Mouse (Mus musculus) hindbrain, embryonic 11.5 days (tissue): ENCODE measurements at regions not wholly inside any gene's neighbourhood (a gene's known extent, or its start where the extent isn't known, plus 50 kb on each side); places are given as distances from the start of the nearest gene placed in this dataset.

Experiments
- ATAC-seq: fragments of 200-750 bp; cut with Nextera tagmentation; 2 replicates; pipeline ENCODE4 v1.8.0; 2017; ENCODE audit warnings: mild to moderate bottlenecking, moderate TSS enrichment, moderate library complexity; ENCODE audit not compliant: low FRiP score
- DNase-seq: peaks from one replicate; pipeline ENCODE4 v3.0.0-alpha.2; 2015; ENCODE audit warnings: low spot score
- H3K27ac ChIP-seq: fragments of 300-500 bp; sonication (generic); 2 replicates; pipeline ENCODE4 v1.5.1; 2014; ENCODE audit warnings: mild to moderate bottlenecking, low read depth, low read length
- H3K27me3 ChIP-seq: fragments of 300-500 bp; sonication (generic); 2 replicates; pipeline ENCODE4 v1.6.1; 2014; ENCODE audit warnings: mild to moderate bottlenecking, low read length, moderate library complexity, mixed read lengths; ENCODE audit not compliant: control insufficient read depth, insufficient read depth
- H3K36me3 ChIP-seq: fragments of 300-500 bp; sonication (generic); 2 replicates; pipeline ENCODE4 v1.6.1; 2014; ENCODE audit warnings: mild to moderate bottlenecking, low read length, moderate library complexity, mixed read lengths; ENCODE audit not compliant: control insufficient read depth, insufficient read depth
- H3K4me1 ChIP-seq: fragments of 300-500 bp; sonication (generic); replicated peaks from 2 replicates; pipeline ENCODE4 v1.6.1; 2014; ENCODE audit warnings: low read length, mixed read lengths; ENCODE audit not compliant: control insufficient read depth, insufficient read depth
- H3K4me2 ChIP-seq: fragments of 300-500 bp; sonication (generic); replicated peaks from 2 replicates; pipeline ENCODE4 v1.6.1; 2014; ENCODE audit warnings: mild to moderate bottlenecking, low read depth, low read length
- H3K4me3 ChIP-seq: fragments of 300-500 bp; sonication (generic); 2 replicates; pipeline ENCODE4 v1.5.1; 2014; ENCODE audit warnings: low read depth, low read length
- H3K9ac ChIP-seq: fragments of 300-500 bp; sonication (generic); 2 replicates; pipeline ENCODE4 v1.6.1; 2014; ENCODE audit warnings: low read depth, low read length
- H3K9me3 ChIP-seq: fragments of 300-500 bp; sonication (generic); 2 replicates; pipeline ENCODE4 v1.6.1; 2016; ENCODE audit warnings: low read length; ENCODE audit not compliant: control insufficient read depth
- WGBS: fragments of 180-500 bp; shearing (Covaris S2); extraction: QIAGEN DNeasy Blood & Tissue Kit; methylation state at CpG from one replicate; pipeline ENCODE4 v1.1.7; 2014; 5-methylcytosine and 5-hydroxymethylcytosine counted together

DNA sequence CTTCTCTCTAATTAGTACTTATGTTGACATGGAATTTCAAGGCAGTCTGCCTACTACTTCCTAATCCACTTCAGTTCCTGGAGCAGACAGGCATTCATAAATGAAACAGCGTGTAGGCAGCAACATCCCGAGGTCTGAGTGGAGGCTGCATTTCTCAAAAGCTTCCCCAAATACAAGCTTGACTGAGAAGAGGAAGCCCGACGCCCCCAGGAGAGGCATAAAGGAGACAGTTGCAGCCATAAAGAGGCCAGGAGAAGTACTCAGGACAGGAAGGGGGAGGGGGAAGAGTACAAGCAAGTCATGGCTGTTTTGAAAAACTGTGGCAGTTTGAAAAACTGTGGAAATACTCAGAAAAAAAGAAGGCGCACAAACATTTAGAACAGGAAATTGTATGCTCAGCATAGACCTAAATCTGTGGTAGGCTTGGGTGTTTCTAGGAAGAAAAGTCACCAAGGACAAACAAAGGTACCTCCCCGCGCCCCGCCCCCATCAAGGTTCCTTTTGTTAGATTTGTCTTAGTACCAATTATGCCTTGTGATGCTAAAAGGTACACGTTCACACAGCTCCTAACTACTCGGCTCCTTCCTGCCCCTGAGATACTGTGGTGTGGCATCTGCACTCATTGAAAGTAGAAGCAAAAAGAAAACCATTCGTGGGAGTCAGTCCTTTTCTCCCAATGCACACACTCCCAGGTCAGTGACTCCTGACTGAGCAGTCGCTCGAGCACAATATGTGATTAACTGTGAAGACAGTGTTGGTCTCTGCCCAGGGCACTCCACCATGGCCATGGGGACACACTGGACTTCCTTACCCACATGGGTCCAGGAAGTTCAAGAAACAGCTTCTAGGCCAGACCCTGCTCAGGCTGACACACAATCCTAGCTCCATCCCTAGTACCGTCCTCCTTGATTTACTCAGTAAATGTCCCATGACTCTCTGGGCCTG is 89.7 kb upstream of the Intu start:
- no peak for DNase-seq
- no peaks in the 10 kb centered on the region for H3K27me3 ChIP-seq
- H3K9ac ChIP-seq = no peak overlapping the region
- H3K4me2 ChIP-seq = no peak overlapping the region
- WGBS = 58% methylated on average over 14 of the region's 14 CpGs
- H3K4me1 ChIP-seq = no peaks in the 10 kb centered on the region
- H3K9me3 ChIP-seq = no peaks in the 10 kb centered on the region
- H3K4me3 ChIP-seq = no peak overlapping the region
- H3K36me3 ChIP-seq = no peaks in the 10 kb centered on the region
- no peak for ATAC-seq
- H3K27ac ChIP-seq = no peak overlapping the region

DNA sequence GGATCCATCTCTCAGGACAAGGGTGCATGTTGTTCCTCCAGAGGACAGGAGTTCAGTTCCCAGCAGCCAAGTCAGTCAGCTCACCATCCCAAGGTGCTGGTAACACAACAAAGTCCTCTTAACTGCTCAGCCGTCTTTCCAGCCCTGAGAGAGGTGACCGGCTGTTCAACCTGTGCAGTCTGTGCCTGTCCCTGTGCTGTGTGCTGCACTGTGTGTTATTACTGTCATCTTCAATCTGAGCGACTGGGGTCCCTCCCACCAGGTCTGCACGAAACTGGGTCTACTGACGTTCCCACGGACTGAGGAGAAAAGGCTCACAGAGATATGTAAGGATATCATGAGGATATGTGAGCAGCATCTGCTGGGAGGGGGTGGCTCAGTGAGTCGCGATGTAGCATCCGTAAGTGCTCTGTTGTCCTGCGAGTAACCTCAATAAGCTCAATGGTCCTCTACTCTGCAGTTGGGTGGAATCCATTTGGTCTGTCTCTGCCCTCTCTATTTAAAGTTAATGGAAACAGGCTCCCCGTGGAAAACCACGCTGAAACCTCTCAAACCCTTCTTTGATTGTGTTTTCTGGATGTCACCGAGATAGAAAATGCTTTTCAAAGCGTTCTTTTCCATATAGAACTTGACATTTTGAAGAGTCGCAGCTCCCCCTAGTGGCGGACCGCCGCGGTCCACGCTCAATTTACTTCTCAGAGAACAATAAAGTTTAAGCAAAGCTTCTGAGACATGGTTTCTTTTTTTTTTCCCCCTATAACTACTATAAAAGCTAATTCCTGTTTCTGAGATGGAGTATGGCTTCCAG is 87.1 kb upstream of the Intu start:
- Histone ChIP-seq H3K27me3 (no peaks in the 10 kb centered on the region), H3K36me3 (no peaks in the 10 kb centered on the region), H3K9ac (no peak overlapping the region), H3K4me2 (0 out of 2 replicates have a peak overlapping the region, but pooled peaks have one; percentile 5), H3K4me1 (no peaks in the 10 kb centered on the region), H3K4me3 (no peak overlapping the region), H3K9me3 (no peaks in the 10 kb centered on the region), H3K27ac (no peak overlapping the region)
- DNase-seq = peak; percentile 89
- 33% methylated on average over 20 of the region's 20 CpGs for WGBS
- peak; percentile 57 for ATAC-seq

DNA sequence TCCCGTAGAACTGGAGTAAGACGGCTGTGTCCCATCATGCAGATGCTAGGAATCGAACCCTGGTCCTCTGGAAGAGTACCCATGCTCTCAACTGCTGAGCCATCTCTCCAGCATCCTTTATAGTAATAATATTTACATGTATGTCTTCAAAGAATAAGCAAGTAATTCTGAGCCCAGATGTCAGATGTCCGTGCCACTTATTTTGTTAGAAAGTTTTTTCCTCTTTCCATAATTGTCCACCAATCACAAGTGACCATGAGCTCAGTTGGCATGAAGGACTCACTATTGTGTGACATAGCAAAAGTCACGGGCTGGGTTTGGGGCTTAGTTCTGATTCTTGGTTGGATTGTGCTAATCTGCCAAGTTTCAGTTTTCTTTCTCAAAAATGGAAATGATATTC is 78.1 kb upstream of the Intu start:
- Histone ChIP-seq H3K9ac (no peak overlapping the region), H3K27me3 (no peaks in the 10 kb centered on the region), H3K4me1 (no peaks in the 10 kb centered on the region), H3K36me3 (no peaks in the 10 kb centered on the region), H3K4me3 (no peak overlapping the region), H3K27ac (no peak overlapping the region), H3K4me2 (no peak overlapping the region), H3K9me3 (no peaks in the 10 kb centered on the region)
- no peak for ATAC-seq
- DNase-seq = no peak
- WGBS = 84% methylated on average over 5 of the region's 5 CpGs

DNA sequence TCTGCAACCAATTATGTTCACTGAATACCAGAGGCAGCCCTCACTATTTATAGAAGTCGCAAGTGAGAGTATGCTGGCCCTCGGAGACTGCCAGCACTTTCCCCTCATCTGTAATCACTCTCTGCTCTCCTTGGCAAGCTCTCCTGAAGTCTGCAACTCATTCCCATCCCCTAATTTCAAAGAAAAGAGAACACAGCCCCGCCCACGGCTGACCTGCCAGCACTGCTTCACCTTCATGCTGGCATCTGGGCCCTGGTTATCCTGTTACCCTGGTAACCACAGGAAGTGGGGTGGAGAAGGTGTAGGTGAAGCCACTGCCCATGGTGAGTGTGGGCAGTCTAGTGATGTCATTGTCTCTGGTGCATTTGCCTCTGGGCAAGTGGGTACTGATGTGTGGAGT is 77.5 kb upstream of the Intu start:
- 57% methylated on average over 4 of the region's 4 CpGs for WGBS
- H3K27me3 ChIP-seq = no peaks in the 10 kb centered on the region
- ATAC-seq (no peak), DNase-seq (no peak)
- no peaks in the 10 kb centered on the region for H3K4me1 ChIP-seq
- H3K4me3 ChIP-seq = no peak overlapping the region
- no peak overlapping the region for H3K4me2 ChIP-seq
- no peak overlapping the region for H3K27ac ChIP-seq
- no peak overlapping the region for H3K9ac ChIP-seq
- no peaks in the 10 kb centered on the region for H3K36me3 ChIP-seq
- no peaks in the 10 kb centered on the region for H3K9me3 ChIP-seq

DNA sequence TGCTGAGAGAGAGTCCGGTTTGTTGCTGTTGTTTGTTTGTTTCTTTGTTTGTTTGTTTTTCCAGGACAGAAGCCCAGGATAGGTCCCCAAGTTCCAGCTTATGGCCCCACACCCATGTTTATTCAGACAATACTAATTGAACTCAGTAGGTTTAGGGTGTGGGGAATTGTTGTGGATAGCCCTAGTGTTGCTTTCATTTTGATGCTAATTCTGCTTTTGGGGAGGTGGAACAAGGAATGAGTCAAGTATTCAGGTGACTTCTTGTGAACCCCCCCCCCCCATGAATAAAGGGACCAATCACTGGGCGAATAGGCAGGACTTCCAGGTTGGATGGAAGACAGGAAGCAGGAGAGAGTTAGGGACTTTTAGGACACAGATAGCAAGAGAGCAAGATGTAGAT is 75.0 kb upstream of the Intu start:
- DNase-seq = no peak
- 78% methylated on average over 2 of the region's 2 CpGs for WGBS
- Histone ChIP-seq H3K9ac (no peak overlapping the region), H3K27ac (no peak overlapping the region), H3K4me3 (no peak overlapping the region), H3K36me3 (no peaks in the 10 kb centered on the region), H3K4me1 (no peaks in the 10 kb centered on the region), H3K9me3 (no peaks in the 10 kb centered on the region), H3K4me2 (no peak overlapping the region), H3K27me3 (no peaks in the 10 kb centered on the region)
- ATAC-seq = no peak

DNA sequence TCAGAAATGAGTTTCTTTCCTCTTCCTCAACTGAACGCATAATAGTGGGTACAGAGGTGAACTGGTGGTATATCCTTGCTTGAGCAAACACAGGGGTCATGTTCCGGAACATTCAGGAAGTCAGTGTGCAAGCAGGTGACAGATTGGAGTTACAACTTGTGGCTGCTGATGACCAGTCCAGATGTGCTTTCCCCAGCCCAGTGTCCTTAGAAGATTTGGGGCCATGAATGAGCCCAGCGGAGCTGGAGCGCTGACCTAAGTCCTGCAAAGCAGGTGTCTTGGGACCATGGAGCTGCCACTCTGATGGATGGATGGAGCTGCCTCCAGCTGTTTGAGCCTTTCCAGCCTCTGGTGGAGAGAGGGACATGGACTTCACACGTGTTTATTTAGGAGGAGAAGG is 72.6 kb upstream of the Intu start:
- Histone ChIP-seq H3K9ac (no peak overlapping the region), H3K36me3 (no peaks in the 10 kb centered on the region), H3K4me3 (no peak overlapping the region), H3K4me2 (no peak overlapping the region), H3K27me3 (no peaks in the 10 kb centered on the region), H3K4me1 (no peaks in the 10 kb centered on the region), H3K9me3 (no peaks in the 10 kb centered on the region), H3K27ac (no peak overlapping the region)
- DNase-seq = no peak
- 66% methylated on average over 5 of the region's 5 CpGs for WGBS
- ATAC-seq = no peak

DNA sequence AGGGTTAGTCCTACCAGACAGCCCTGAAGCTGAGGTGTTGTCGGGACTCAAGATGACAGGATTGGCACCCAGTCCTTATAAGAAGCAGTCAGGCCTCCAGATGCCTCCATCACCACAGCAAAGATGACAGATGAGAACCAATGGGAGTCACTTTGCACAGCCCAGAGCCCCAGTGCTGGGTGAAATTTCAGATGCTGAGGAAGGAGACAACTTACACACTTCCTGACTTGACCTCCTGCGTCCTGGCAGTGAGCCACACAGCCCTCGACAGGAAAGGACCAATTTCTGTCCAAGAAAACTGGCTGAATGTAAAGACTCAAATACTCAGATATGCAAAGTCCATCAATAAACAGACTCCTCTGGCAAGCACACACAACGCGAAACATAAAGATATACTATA is 67.6 kb upstream of the Intu start:
- Histone ChIP-seq H3K36me3 (no peaks in the 10 kb centered on the region), H3K4me1 (no peaks in the 10 kb centered on the region), H3K4me3 (no peak overlapping the region), H3K4me2 (no peak overlapping the region), H3K27me3 (no peaks in the 10 kb centered on the region), H3K9ac (no peak overlapping the region), H3K9me3 (no peaks in the 10 kb centered on the region), H3K27ac (no peak overlapping the region)
- no peak for DNase-seq
- no peak for ATAC-seq
- 82% methylated on average over 5 of the region's 5 CpGs for WGBS

DNA sequence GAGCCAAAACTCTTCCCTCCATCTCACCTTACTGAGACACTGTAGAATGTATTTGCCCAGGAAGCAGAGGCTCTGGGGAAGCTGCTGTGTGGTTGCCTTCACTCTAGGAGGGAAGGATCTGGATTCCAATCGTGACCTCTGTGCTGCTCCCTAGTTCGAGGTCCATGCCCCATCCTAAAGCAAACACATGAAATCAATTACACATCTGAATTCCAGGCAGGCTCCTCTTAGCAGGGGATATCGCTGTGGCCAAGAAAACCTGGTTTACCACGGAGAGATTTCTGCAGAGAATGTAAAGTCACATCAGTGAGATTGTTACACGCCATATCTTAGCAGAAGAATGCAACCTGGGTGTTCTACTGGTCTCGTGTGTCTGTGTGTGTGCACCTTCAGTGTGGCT is 61.0 kb upstream of the Intu start:
- no peaks in the 10 kb centered on the region for H3K27me3 ChIP-seq
- ATAC-seq (no peak), DNase-seq (no peak)
- H3K27ac ChIP-seq = no peak overlapping the region
- H3K4me1 ChIP-seq = no peaks in the 10 kb centered on the region
- no peaks in the 10 kb centered on the region for H3K36me3 ChIP-seq
- no peaks in the 10 kb centered on the region for H3K9me3 ChIP-seq
- no peak overlapping the region for H3K4me2 ChIP-seq
- no peak overlapping the region for H3K9ac ChIP-seq
- no peak overlapping the region for H3K4me3 ChIP-seq
- 62% methylated on average over 6 of the region's 6 CpGs for WGBS
